In genomic region chr9:46112246-46112645, GRCm38 (mm10) we compare ENCODE assay signal across 8 mouse cellular contexts.
DNase-seq lines count a peak whose midpoint lies in the region; ATAC-seq lines count a peak whose summit lies in the region.

No protein-coding gene starts in this region.

- no peaks in the 10 kb centered on the region for H3K9me3 ChIP-seq in forebrain, embryonic 14.5 days (replicated peaks; ENCODE audit: control insufficient read depth, low read length)
- H3K9me3 ChIP-seq in stomach, embryonic 16.5 days (replicated peaks; ENCODE audit: control insufficient read depth, low read length): no peaks in the 10 kb centered on the region
- no peaks in the 10 kb centered on the region for H3K9me3 ChIP-seq in midbrain, embryonic 16.5 days (replicated peaks; ENCODE audit: control insufficient read depth, low read length, poor library complexity, severe bottlenecking)
- no peaks in the 10 kb centered on the region for H3K9me3 ChIP-seq in midbrain, embryonic 14.5 days (ENCODE audit: control insufficient read depth, low read length)

- H3K4me2 ChIP-seq in forebrain, embryonic 14.5 days (ENCODE audit: low read length): no peak overlapping the region
- H3K4me2 ChIP-seq in stomach, embryonic 16.5 days (ENCODE audit: low read depth, low read length): no peak overlapping the region
- H3K4me2 ChIP-seq in midbrain, embryonic 16.5 days (ENCODE audit: low read length): no peak overlapping the region
- H3K4me2 ChIP-seq in midbrain, embryonic 14.5 days (ENCODE audit: low read length): no peak overlapping the region

- WGBS in forebrain, embryonic 14.5 days: 14% methylated on average over 5 of the region's 5 CpGs
- WGBS in stomach, embryonic 16.5 days: 17% methylated on average over 5 of the region's 5 CpGs
- 62% methylated on average over 5 of the region's 5 CpGs for WGBS in midbrain, embryonic 16.5 days
- WGBS in midbrain, embryonic 14.5 days: 60% methylated on average over 5 of the region's 5 CpGs

- peaks cover 12% of the 10 kb centered on the region for H3K4me1 ChIP-seq in forebrain, embryonic 14.5 days (ENCODE audit: control insufficient read depth, insufficient read depth, low read length)
- H3K4me1 ChIP-seq in stomach, embryonic 16.5 days (ENCODE audit: control insufficient read depth, insufficient read depth, low read length): peaks cover 43% of the 10 kb centered on the region
- peaks cover 7% of the 10 kb centered on the region for H3K4me1 ChIP-seq in midbrain, embryonic 16.5 days (ENCODE audit: control insufficient read depth, insufficient read depth, low read length)
- no peaks in the 10 kb centered on the region for H3K4me1 ChIP-seq in midbrain, embryonic 14.5 days (ENCODE audit: control insufficient read depth, insufficient read depth, low read length)

- H3K9ac ChIP-seq in forebrain, embryonic 14.5 days (ENCODE audit: low read length): no peak overlapping the region
- H3K9ac ChIP-seq in stomach, embryonic 16.5 days (ENCODE audit: low read length): 0 out of 2 replicates have a peak overlapping the region, but pooled peaks have one; percentile 12
- H3K9ac ChIP-seq in midbrain, embryonic 16.5 days (ENCODE audit: low read depth, low read length): no peak overlapping the region
- H3K9ac ChIP-seq in midbrain, embryonic 14.5 days (replicated peaks; ENCODE audit: low read length): no peak overlapping the region

- no peaks in the 10 kb centered on the region for H3K27me3 ChIP-seq in forebrain, embryonic 14.5 days (replicated peaks; ENCODE audit: control insufficient read depth, insufficient read depth, low read length)
- H3K27me3 ChIP-seq in stomach, embryonic 16.5 days (ENCODE audit: control insufficient read depth, insufficient read depth, low read length): no peaks in the 10 kb centered on the region
- no peaks in the 10 kb centered on the region for H3K27me3 ChIP-seq in midbrain, embryonic 16.5 days (ENCODE audit: control insufficient read depth, insufficient read depth, low read depth, low read length)
- no peaks in the 10 kb centered on the region for H3K27me3 ChIP-seq in midbrain, embryonic 14.5 days (ENCODE audit: control insufficient read depth, insufficient read depth, low read length)

- no peak overlapping the region for H3K4me3 ChIP-seq in forebrain, embryonic 14.5 days (ENCODE audit: low read depth, low read length)
- H3K4me3 ChIP-seq in stomach, embryonic 16.5 days (replicated peaks; ENCODE audit: low read length): no peak overlapping the region
- H3K4me3 ChIP-seq in midbrain, embryonic 16.5 days (ENCODE audit: low read depth, low read length): no peak overlapping the region
- no peak overlapping the region for H3K4me3 ChIP-seq in midbrain, embryonic 14.5 days (replicated peaks; ENCODE audit: low read depth, low read length)

- peak; percentile 68 for DNase-seq in urinary bladder, postnatal 14 days (ENCODE audit: low spot score)
- DNase-seq in urinary bladder, postnatal 10 days (ENCODE audit: low spot score): no peak
- DNase-seq in forebrain, embryonic 14.5 days (ENCODE audit: low spot score): peak; percentile 68
- peak; percentile 63 for DNase-seq in kidney, postnatal 14 days
- no peak for DNase-seq in cerebellum, postnatal 14 days
- DNase-seq in midbrain, embryonic 14.5 days: no peak

- ATAC-seq in forebrain, embryonic 14.5 days: peak; percentile 72
- peak; percentile 79 for ATAC-seq in stomach, embryonic 16.5 days (ENCODE audit: insufficient read depth, low FRiP score)
- no peak for ATAC-seq in midbrain, embryonic 16.5 days
- no peak for ATAC-seq in midbrain, embryonic 14.5 days (ENCODE audit: low FRiP score, low TSS enrichment)

- no peak overlapping the region for H3K27ac ChIP-seq in forebrain, embryonic 14.5 days (ENCODE audit: low read depth, low read length)
- peak overlapping the region; percentile 74 for H3K27ac ChIP-seq in stomach, embryonic 16.5 days (ENCODE audit: low read length)
- no peak overlapping the region for H3K27ac ChIP-seq in midbrain, embryonic 16.5 days (ENCODE audit: low read length)
- no peak overlapping the region for H3K27ac ChIP-seq in midbrain, embryonic 14.5 days (replicated peaks; ENCODE audit: low read depth, low read length)

- no peaks in the 10 kb centered on the region for H3K36me3 ChIP-seq in forebrain, embryonic 14.5 days (ENCODE audit: control insufficient read depth, insufficient read depth, low read length)
- H3K36me3 ChIP-seq in stomach, embryonic 16.5 days (ENCODE audit: control insufficient read depth, insufficient read depth, low read length): no peaks in the 10 kb centered on the region
- H3K36me3 ChIP-seq in midbrain, embryonic 16.5 days (ENCODE audit: control insufficient read depth, insufficient read depth, low read length): no peaks in the 10 kb centered on the region
- H3K36me3 ChIP-seq in midbrain, embryonic 14.5 days (ENCODE audit: control insufficient read depth, insufficient read depth, low read length): no peaks in the 10 kb centered on the region

Comparison
In these comparisons a context has a peak if more than half of its experiments do, and no peak if none do; other contexts are left out.
1. DNase-seq: peak in urinary bladder, postnatal 14 days (single experiment), forebrain, embryonic 14.5 days (single experiment) and kidney, postnatal 14 days (single experiment); none in urinary bladder, postnatal 10 days (single experiment), cerebellum, postnatal 14 days (0 of 2) and midbrain, embryonic 14.5 days (single experiment).
2. ATAC-seq: peak in forebrain, embryonic 14.5 days (single experiment) and stomach, embryonic 16.5 days (single experiment); none in midbrain, embryonic 16.5 days (single experiment) and midbrain, embryonic 14.5 days (single experiment).